Mouse (Mus musculus) embryo, embryonic 11 days (tissue): ENCODE results near the gene Yju2.
"Not testable (repeated sequence)": the region's sequence is repeated elsewhere in the genome, so short reads cannot be mapped to it uniquely, and the experiment has no call there.

ENCODE experiments used
- DNase-seq: peaks from one replicate; pipeline ENCODE4 v3.0.0-alpha.2; 2015

The Yju2 gene

GRCm38 (mm10) chr17:55958918-55959728 lies at the start of gene Yju2:
Yju2 (plus strand) TSS chr17:55959099.
- DNase-seq = peak; percentile 97

GRCm38 (mm10) chr17:55931553-55932502 lies 27.1 kb upstream of the Yju2 start:
- DNase-seq = peak; percentile 86

- DNase-seq = no peak
These were observed 26.3 kb upstream of the Yju2 start for GRCm38 (mm10) chr17:55932635-55933034.

DNA sequence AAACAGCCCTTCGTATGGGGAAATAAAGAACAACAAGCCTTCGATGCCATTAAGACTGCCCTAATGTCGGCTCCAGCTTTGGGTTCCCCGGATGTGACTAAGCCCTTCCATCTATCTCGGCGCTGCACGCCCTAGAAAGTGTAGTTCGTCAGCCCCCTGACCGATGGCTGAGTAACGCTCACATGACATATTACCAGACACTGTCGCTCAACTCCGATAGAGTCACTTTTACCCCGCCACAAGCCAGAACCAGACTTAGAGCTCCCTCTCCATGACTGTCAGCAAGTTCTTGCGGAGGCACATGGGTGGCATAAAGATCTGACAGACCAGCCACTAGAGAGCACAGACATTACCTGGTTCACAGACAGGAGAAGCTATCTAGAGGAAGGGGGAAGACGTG lies 25.7 kb upstream of the Yju2 start:
- no peak for DNase-seq

GRCm38 (mm10) chr17:55944387-55944865 lies 14.5 kb upstream of the Yju2 start:
- DNase-seq = not testable (repeated sequence)

DNA sequence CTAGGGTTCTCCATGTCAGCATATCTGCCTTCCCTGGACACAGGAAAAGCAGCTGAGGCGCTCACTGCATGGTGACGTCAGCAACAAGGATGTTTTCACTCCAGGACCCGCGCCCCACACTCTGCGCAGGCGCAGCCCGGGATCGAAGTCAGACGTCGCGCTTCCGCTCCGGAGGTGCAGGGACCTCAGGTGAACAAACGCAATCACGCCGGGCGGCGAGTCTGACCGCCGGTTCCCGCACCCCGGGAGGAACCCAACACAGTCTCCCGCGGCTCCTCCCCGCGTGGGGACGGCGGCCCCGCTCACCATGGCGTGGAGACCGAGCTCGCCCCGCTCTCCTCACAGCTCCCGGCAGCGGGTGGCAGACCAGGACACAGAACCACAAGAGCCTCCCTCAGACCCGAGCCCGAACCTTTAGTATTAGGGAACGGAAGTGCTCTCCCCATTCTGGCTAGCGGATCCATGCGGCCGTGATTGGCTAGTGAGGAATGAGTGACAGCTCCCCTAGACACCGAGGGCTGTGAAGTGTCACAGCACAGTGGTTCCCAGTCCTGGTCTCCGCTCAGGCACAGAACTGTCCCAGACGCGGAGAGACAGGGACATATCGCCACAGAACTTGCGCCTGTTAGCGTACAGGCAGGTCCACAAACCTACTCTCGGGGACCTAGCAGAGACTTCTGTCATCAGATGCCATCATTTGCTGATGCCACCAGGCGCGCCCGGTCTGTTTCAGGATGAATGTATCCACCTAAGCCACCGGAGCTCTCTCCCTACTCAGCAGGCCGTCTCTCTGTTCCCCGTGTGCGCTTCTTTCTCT lies 13.8 kb upstream of the Yju2 start:
- peak; percentile 80 for DNase-seq

GRCm38 (mm10) chr17:55945696-55946095 lies 13.2 kb upstream of the Yju2 start:
- DNase-seq = no peak

DNA sequence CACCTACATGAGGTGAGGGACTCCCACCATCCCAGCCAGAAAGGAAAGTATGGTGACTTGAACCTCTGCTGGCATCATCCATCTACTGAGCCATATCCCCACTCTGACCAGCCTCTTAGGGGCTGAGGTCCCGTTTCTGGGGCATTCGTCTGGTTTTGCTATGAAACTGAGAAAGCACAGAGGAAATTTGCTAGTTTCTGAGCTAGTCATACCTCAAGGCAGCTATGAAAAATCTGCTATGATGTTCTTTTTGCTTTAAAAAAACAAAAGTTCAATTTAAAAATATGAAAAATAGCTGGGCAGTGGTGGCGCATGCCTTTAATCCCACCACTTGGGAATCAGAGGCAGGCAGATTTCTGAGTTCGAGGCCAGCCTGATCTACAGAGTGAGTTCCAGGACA lies 10.3 kb upstream of the Yju2 start:
- DNase-seq = no peak

- no peak for DNase-seq
These were observed 9.5 kb upstream of the Yju2 start, which contains the start of gene Zfp119b for GRCm38 (mm10) chr17:55949400-55949799. Zfp119b (minus strand) TSS chr17:55949500.

DNA sequence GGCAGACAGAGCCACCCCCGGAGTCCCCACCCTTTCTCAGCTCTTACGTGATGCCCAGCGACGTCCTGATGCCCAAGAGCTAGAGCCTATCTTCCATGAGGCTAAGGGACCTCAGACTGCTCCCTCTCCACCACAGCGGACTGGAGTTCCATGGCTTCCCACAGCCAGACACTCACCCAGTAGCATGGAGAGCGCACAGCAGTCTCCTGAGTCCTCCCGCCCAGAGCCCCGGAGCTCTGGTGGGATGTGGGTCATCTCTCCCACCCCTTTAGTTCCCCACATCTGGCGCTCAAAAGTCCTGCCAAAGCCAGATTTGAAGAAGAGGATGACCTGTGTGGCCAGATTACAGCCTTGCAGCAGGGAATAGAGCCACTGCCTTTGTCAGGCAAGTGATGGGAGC lies 8.3 kb upstream of the Yju2 start:
- DNase-seq = no peak

GRCm38 (mm10) chr17:55952041-55952440 lies 6.9 kb upstream of the Yju2 start:
- no peak for DNase-seq

GRCm38 (mm10) chr17:55952447-55953027 lies 6.4 kb upstream of the Yju2 start, which contains the start of gene Ebi3:
Ebi3 (plus strand) TSS chr17:55952640.
- DNase-seq = no peak

DNA sequence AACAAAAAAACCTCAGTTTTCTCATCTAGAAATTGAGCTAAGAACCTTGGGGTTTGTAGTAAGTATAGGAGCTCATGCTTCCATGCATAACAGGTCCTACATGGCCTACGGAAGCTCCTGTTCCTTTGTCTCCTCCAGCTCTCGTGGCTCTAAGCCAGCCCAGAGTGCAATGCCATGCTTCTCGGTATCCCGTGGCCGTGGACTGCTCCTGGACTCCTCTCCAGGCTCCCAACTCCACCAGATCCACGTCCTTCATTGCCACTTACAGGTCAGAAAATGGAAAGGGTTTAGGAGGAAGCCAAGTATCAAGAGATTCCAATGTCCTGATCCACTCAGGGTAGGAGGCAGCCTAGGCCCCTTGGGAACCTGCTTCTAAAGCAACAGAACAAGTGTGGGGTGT lies 5.1 kb upstream of the Yju2 start:
- DNase-seq = no peak

- no peak for DNase-seq
These were observed 4.7 kb upstream of the Yju2 start for GRCm38 (mm10) chr17:55954229-55954628.

DNA sequence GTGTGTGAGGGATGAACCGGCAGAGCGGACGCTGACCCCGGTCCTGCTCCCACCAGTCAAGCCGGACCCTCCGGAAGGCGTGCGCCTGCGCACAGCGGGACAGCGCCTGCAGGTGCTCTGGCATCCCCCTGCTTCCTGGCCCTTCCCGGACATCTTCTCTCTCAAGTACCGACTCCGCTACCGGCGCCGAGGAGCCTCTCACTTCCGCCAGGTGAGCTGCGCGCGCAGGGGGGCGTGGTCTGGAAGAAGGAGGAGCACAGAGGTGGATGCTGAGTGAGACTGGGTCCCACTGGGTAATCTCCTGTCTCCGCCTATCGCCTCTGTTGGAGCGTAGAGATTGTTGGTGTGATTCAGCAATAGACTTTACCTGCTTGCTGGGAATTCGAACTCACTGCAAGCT lies 2.8 kb upstream of the Yju2 start:
- peak; percentile 78 for DNase-seq

DNA sequence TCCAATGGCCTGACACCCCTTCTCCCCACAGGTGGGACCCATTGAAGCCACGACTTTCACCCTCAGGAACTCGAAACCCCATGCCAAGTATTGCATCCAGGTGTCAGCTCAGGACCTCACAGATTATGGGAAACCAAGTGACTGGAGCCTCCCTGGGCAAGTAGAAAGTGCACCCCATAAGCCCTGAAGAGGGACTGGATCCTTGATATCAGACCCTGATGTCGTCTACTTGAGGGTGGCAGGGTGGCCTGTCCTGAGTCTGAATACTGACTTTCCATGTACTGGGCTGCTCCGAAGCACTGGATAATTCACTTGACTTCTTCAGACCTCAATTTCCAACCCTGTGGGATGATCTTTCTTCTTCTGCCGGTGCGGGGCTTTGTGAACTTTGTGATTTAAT lies 2.3 kb upstream of the Yju2 start:
- DNase-seq = no peak

GRCm38 (mm10) chr17:55957168-55957567 lies 1.7 kb upstream of the Yju2 start:
- peak; percentile 83 for DNase-seq

- no peak for DNase-seq
These were observed 944 bp upstream of the Yju2 start for GRCm38 (mm10) chr17:55957726-55958583.

- DNase-seq = peak; percentile 20
These were observed 364 bp upstream of the Yju2 start for GRCm38 (mm10) chr17:55958584-55958886.

GRCm38 (mm10) chr17:55959946-55960740 lies 1.2 kb downstream of the Yju2 start:
- no peak for DNase-seq

DNA sequence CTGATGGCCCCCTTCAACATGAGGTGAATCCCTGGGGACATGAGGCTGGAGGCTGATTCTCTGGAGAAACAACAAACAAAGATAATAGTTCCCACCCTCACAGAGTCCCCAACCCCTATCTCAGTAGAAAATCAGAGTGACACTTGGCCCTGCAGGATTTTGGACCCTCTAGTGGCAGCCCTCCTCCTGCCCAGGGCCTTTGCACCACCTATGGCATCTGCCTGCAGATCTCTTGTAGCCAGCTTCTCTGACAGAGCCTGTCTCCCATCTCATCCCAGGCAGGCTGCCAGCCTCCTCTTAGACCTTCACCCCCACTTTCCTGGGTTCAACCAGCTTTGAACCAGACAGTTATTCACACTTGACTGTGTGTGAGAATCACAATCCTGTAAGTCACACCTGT lies 1.9 kb downstream of the Yju2 start:
- DNase-seq = no peak
